Mouse (Mus musculus) kidney, embryonic 16.5 days (tissue): ENCODE data around the gene Spib. TPM values are rescaled to one million over a fixed set of nuclear protein-coding genes. Genes with fewer than 3 reads are reported as not detected.
A peak's percentile ranks its signal among the peaks of the same experiment; 100 is the strongest.

ENCODE experiments used
- ATAC-seq: fragments of 200-750 bp; cut with Nextera tagmentation; 2 replicates; pipeline ENCODE4 v1.8.0; 2017; ENCODE audit warnings: moderate TSS enrichment; ENCODE audit not compliant: low FRiP score, low TSS enrichment
- H3K27ac ChIP-seq: fragments of 300-500 bp; sonication (generic); 2 replicates; pipeline ENCODE4 v1.5.1; 2014; ENCODE audit warnings: low read length
- H3K27me3 ChIP-seq: fragments of 300-500 bp; sonication (generic); 2 replicates; pipeline ENCODE4 v1.6.1; 2014; ENCODE audit warnings: low read length, control low read depth, mixed read lengths; ENCODE audit not compliant: insufficient read depth
- H3K36me3 ChIP-seq: fragments of 300-500 bp; sonication (generic); 2 replicates; pipeline ENCODE4 v1.6.1; 2014; ENCODE audit warnings: low read length, control low read depth, mixed read lengths; ENCODE audit not compliant: insufficient read depth
- H3K4me1 ChIP-seq: fragments of 300-500 bp; sonication (generic); 2 replicates; pipeline ENCODE4 v1.6.1; 2014; ENCODE audit warnings: low read length, control low read depth, mixed read lengths; ENCODE audit not compliant: insufficient read depth
- H3K4me2 ChIP-seq: fragments of 300-500 bp; sonication (generic); replicated peaks from 2 replicates; pipeline ENCODE4 v1.6.1; 2014; ENCODE audit warnings: low read depth, low read length
- H3K4me3 ChIP-seq: fragments of 300-500 bp; sonication (generic); 2 replicates; pipeline ENCODE4 v1.5.1; 2014; ENCODE audit warnings: mild to moderate bottlenecking, low read length
- H3K9ac ChIP-seq: fragments of 300-500 bp; sonication (generic); replicated peaks from 2 replicates; pipeline ENCODE4 v1.6.1; 2014; ENCODE audit warnings: low read length
- H3K9me3 ChIP-seq: fragments of 300-500 bp; sonication (generic); 2 replicates; pipeline ENCODE4 v1.6.1; 2016; ENCODE audit warnings: low read length, control low read depth
- WGBS: fragments of 180-500 bp; shearing (Covaris S2); extraction: QIAGEN DNeasy Blood & Tissue Kit; methylation state at CpG from one replicate; pipeline ENCODE4 v1.1.7; 2014; 5-methylcytosine and 5-hydroxymethylcytosine counted together
- polyA plus RNA-seq: library from polyadenylated mRNA; unstranded; fragments of >200 nt; fragmentation: Nextera tagmentation; extraction: Ambion mirVana; gene quantifications from 2 replicates; pipeline ENCODE4 v1.2.1, GENCODE M21; 2015

Spib gene
- polyA plus RNA-seq, 1 experiment from 2014 or later: 0.11 TPM

- ATAC-seq: no peak
- H3K4me2 ChIP-seq: no peak overlapping the region
- 92% methylated on average over 12 of the region's 12 CpGs for WGBS
- no peak overlapping the region for H3K27ac ChIP-seq
- H3K36me3 ChIP-seq: peaks cover 29% of the 10 kb centered on the region
- H3K9me3 ChIP-seq: no peaks in the 10 kb centered on the region
- H3K4me1 ChIP-seq: peaks cover 23% of the 10 kb centered on the region
- H3K27me3 ChIP-seq: no peaks in the 10 kb centered on the region
- H3K4me3 ChIP-seq: no peak overlapping the region
- no peak overlapping the region for H3K9ac ChIP-seq
Measured at GRCm38 (mm10) chr7:44550409-44550678, 18.5 kb upstream of the Spib start.

DNA sequence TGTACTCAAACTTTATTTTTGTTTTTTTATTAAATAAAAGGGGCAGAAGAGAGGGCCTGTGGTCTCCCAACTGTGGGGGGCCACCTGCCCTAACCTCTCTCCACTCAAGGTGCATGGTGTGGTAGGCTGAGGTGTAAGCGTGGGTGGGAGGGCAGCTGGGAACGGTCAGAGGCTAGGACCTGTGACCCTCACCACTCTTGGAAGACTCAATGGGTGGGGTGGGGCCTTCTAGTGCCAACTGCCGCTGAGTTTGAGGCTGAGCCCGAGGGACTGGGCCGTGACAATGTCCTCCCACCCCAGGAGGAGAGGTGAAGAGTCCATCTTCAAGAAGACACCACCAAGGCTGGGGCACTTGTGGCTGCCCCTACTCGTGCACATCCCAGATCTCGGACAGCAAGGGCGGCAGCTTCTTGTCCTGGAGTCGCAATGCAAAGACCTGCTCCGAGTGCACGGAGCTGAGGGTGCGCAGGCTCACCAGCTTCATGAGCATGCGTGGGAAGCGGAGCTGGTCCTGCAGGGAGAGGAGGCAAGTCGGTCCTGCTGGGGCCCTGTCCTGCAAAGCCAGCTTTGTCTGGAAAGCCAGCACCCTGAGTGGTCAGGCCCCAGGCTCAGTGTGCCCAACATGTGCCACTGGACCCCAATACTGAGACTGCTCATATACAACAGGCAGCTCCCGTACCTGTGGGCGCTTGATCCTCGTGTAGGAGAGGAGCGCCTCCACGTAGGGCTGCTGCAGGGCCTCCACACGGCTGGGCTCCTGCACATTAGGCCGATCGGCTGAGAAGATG, 17.9 kb upstream of the Spib start:
- Histone ChIP-seq H3K9me3 (no peaks in the 10 kb centered on the region), H3K4me2 (no peak overlapping the region), H3K4me3 (no peak overlapping the region), H3K27ac (no peak overlapping the region), H3K27me3 (no peaks in the 10 kb centered on the region), H3K9ac (no peak overlapping the region), H3K4me1 (peaks cover 23% of the 10 kb centered on the region), H3K36me3 (peaks cover 29% of the 10 kb centered on the region)
- WGBS: 93% methylated on average over 23 of the region's 23 CpGs
- no peak for ATAC-seq

- H3K9me3 ChIP-seq: no peaks in the 10 kb centered on the region
- H3K27ac ChIP-seq: peak within 1 kb of the TSS; percentile 76; the same call in 1 of the 2 replicates
- no peaks in the 10 kb centered on the region for H3K27me3 ChIP-seq
- peak within 1 kb of the TSS; percentile 73 for H3K9ac ChIP-seq
- peak within 1 kb of the TSS; percentile 73 for H3K4me3 ChIP-seq
- H3K4me2 ChIP-seq: peak within 1 kb of the TSS; percentile 60
- under 1% methylated on average over 43 of the region's 43 CpGs for WGBS
- H3K4me1 ChIP-seq: peaks cover 19% of the 10 kb centered on the region
- H3K36me3 ChIP-seq: peaks cover 29% of the 10 kb centered on the region
- ATAC-seq: peak; percentile 94
Measured at GRCm38 (mm10) chr7:44548497-44549087, 16.7 kb upstream of the Spib start, which contains the start of gene Pold1. Gene Pold1, minus strand, starts transcription at chr7:44548849.

DNA sequence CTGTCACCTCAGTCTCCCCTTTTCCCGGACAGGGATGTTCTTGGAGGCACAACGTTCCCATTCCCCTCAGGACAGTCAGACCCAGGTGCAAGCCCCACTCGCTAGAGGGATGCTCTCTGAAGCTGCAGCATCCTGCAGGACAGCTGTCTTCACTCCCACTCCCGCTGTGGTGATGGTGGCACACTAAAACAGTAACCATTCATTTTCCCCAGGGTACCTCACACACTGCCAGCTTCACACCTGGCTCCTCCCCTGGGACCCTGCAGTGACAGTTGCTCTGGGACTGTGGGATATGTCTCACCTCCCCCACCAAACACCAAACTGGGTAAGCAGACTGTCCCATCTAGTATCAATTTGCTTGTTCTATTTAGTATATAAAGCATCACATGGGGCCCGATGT, 15.9 kb upstream of the Spib start:
- Histone ChIP-seq H3K4me1 (peaks cover 14% of the 10 kb centered on the region), H3K9ac (peak overlapping the region; percentile 73), H3K27ac (0 out of 2 replicates have a peak overlapping the region, but pooled peaks have one; percentile 76), H3K36me3 (peaks cover 29% of the 10 kb centered on the region), H3K4me2 (peak overlapping the region; percentile 60), H3K4me3 (peak overlapping the region; percentile 73), H3K27me3 (no peaks in the 10 kb centered on the region), H3K9me3 (no peaks in the 10 kb centered on the region)
- 18% methylated on average over 5 of the region's 5 CpGs for WGBS
- no peak for ATAC-seq

DNA sequence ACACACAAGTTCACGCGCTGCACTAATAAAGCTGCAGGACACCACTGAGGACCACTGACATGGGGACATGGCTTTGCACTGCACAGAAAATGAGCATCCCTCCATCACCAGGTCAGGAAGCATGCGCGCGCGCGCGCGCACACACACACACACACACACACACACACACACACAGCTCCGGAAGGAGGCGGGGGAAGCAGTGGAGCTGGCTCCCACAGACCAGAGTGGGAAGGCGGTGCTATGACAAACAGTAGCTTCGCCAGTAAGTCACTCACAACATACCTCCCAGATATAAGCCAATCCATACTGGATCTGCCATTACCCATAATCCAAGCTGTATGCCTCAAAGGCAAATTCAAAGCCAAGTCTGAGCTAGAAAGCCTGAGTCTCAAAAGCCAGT, 15.2 kb upstream of the Spib start:
- peaks cover 10% of the 10 kb centered on the region for H3K4me1 ChIP-seq
- no peaks in the 10 kb centered on the region for H3K27me3 ChIP-seq
- WGBS: 93% methylated on average over 13 of the region's 13 CpGs
- peak overlapping the region; percentile 73 for H3K9ac ChIP-seq
- H3K27ac ChIP-seq: no peak overlapping the region
- H3K4me3 ChIP-seq: peak overlapping the region; percentile 73
- peak overlapping the region; percentile 60 for H3K4me2 ChIP-seq
- H3K36me3 ChIP-seq: peaks cover 33% of the 10 kb centered on the region
- ATAC-seq: no peak
- H3K9me3 ChIP-seq: no peaks in the 10 kb centered on the region

- no peak overlapping the region for H3K4me3 ChIP-seq
- H3K4me2 ChIP-seq: no peak overlapping the region
- H3K27ac ChIP-seq: no peak overlapping the region
- H3K27me3 ChIP-seq: no peaks in the 10 kb centered on the region
- H3K9me3 ChIP-seq: no peaks in the 10 kb centered on the region
- ATAC-seq: no peak
- 95% methylated on average over 3 of the region's 3 CpGs for WGBS
- H3K4me1 ChIP-seq: peaks cover 10% of the 10 kb centered on the region
- H3K9ac ChIP-seq: no peak overlapping the region
- H3K36me3 ChIP-seq: peaks cover 32% of the 10 kb centered on the region
Measured at GRCm38 (mm10) chr7:44546274-44546673, 14.4 kb upstream of the Spib start.

DNA sequence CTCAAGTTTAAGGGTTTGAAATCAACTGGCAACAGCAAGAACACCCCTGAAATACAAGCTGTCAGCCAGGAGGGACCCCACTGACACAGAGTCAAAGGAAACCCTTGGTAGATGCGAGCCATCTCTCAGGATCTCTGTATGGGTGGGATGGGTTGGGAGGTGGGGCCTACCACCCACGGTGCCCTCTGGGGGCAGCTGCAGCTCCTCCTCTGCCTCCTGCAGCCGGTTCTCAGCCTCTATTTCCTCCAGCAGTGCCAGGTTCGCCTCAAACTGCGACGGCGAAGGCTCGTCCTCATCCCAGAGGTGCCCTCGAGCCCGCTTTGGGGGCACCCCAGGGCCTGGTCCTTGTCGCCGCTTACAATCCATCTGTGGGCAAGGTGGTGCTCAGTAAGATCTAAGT, 11.2 kb upstream of the Spib start:
- 75% methylated on average over 12 of the region's 12 CpGs for WGBS
- no peaks in the 10 kb centered on the region for H3K9me3 ChIP-seq
- no peak overlapping the region for H3K4me3 ChIP-seq
- H3K4me1 ChIP-seq: peaks cover 9% of the 10 kb centered on the region
- H3K27me3 ChIP-seq: no peaks in the 10 kb centered on the region
- H3K4me2 ChIP-seq: no peak overlapping the region
- no peak overlapping the region for H3K9ac ChIP-seq
- H3K36me3 ChIP-seq: peaks cover 44% of the 10 kb centered on the region
- no peak overlapping the region for H3K27ac ChIP-seq
- ATAC-seq: no peak

DNA sequence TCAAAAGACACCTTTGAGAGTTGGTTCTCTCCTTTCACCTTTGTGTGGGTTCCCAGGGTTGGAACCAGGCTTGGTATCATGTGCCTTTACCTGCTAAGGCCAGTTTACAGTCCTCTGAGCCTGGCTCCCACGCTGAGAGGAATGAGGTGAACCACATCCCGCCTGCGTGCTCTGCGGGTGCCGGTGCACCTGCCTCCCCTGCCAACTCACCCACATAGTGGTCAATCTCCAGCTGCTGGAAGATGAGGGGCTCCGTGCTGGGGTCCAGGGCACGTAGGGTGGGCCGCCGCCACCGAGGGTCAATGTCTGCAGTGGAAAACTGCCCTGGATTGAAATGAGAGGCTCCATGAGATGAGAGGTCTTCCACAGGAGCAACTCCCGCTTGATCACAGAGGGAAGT, 10.7 kb upstream of the Spib start:
- no peak overlapping the region for H3K27ac ChIP-seq
- H3K4me1 ChIP-seq: peaks cover 4% of the 10 kb centered on the region
- no peak for ATAC-seq
- H3K4me3 ChIP-seq: no peak overlapping the region
- no peak overlapping the region for H3K4me2 ChIP-seq
- H3K36me3 ChIP-seq: peaks cover 49% of the 10 kb centered on the region
- H3K9me3 ChIP-seq: no peaks in the 10 kb centered on the region
- H3K27me3 ChIP-seq: no peaks in the 10 kb centered on the region
- 91% methylated on average over 11 of the region's 11 CpGs for WGBS
- H3K9ac ChIP-seq: no peak overlapping the region

GRCm38 (mm10) chr7:44538756-44539624, 7.1 kb upstream of the Spib start:
- no peak overlapping the region for H3K27ac ChIP-seq
- H3K27me3 ChIP-seq: no peaks in the 10 kb centered on the region
- no peaks in the 10 kb centered on the region for H3K4me1 ChIP-seq
- no peak for ATAC-seq
- no peak overlapping the region for H3K9ac ChIP-seq
- no peak overlapping the region for H3K4me3 ChIP-seq
- H3K36me3 ChIP-seq: peaks cover 84% of the 10 kb centered on the region
- WGBS: 93% methylated on average over 41 of the region's 41 CpGs
- H3K4me2 ChIP-seq: no peak overlapping the region
- no peaks in the 10 kb centered on the region for H3K9me3 ChIP-seq
